Mouse (Mus musculus) forelimb bud, embryonic 11.5 days (tissue): ENCODE data around the gene Snd1.
A peak's percentile ranks its signal among the peaks of the same experiment; 100 is the strongest.

ENCODE experiments used
- DNase-seq: peaks from one replicate; pipeline ENCODE4 v3.0.0-alpha.2; 2012; ENCODE audit warnings: low read depth, low spot score

Gene Snd1

DNA sequence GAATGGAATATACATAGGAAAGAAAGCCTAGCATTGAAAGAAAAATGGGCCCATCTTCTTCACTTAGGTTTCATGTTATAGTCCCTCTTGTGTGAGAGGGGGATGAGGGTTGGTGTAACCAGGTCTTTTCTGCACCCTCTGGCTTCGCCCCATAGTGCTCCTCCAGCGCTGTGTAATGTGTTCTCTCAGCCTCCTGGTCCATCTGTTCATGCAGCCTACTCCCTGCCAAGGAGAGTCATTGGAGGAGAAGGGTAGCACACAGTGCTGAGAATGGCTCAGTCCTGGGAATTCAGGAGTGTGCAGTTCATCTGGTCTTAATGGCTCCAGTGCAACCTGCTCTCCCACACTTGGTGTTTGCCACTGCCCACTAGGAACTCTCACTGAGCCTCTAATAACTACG, 326.0 kb downstream of the Snd1 start:
- DNase-seq, result no peak

DNA sequence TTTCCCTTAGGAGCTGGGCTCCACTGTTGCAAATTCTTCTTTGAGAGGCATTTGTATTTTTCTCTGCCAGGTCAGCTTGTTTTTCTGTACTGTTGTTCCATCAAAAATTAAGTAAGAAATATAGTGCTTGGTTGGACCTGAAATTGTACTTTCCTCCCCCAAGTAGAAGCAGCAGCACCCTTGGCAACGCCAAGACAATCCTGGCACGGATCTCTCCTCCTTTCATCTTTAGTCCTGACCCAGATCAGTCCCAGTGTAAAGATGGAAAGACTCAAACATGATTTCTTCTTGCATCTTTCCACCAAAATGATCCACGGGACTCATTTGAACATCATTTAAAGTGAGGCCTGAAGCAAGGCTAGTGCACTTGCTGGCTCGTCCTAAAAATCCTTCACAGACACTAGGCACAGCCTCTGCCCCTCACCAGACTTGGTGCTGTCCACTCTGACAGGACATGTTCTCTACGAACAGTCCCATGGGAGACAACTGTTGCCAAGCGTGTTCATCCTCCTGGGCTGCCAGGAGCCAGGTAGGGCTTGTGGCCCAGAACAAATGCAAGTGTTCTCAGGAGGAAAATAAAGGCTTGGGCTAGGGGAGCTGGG, 328.8 kb downstream of the Snd1 start:
- DNase-seq, result no peak

- DNase-seq, result no peak
These were observed 329.8 kb downstream of the Snd1 start for GRCm38 (mm10) chr6:28804751-28805150.

DNA sequence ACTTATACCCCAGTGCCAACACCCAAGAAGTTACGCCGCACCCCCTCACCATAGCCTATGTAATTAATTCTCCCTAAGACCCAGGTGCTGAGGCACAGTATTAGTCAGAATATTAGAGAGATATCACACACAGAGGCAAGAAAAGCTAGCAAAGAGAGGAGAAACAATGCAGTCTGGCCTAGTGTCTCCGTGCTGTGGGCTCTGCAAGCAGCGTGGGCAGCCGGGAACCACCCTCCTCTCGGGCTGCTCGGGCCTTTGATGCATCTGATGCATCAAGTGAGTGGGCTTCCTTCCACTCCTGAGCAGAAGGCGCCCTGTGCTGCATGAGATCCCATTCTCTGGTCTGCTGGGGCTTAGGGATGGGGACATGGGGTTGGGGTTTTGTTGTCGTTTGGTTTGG, 338.1 kb downstream of the Snd1 start:
- no peak for DNase-seq

DNA sequence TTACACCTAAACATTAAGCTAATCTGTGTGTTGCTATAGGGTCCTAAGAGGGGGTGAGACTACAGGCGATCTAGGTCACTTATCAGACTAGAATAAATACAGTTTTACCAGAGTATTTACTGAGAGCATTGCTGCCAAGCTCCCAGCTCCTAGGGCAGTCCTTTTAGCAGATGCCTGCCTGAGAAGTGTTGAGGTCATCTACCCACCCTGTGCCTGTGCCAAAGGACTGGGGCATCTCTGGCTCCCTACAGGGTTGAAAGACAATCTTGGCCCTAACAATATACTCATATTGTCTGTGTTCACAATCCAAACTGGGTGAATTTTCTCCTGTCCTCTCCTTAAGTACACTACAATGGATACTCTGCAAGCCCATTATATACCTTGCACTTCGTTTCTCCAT, 340.0 kb downstream of the Snd1 start:
- no peak for DNase-seq

- DNase-seq, result no peak
These were observed 342.1 kb downstream of the Snd1 start for GRCm38 (mm10) chr6:28817039-28817438.

DNA sequence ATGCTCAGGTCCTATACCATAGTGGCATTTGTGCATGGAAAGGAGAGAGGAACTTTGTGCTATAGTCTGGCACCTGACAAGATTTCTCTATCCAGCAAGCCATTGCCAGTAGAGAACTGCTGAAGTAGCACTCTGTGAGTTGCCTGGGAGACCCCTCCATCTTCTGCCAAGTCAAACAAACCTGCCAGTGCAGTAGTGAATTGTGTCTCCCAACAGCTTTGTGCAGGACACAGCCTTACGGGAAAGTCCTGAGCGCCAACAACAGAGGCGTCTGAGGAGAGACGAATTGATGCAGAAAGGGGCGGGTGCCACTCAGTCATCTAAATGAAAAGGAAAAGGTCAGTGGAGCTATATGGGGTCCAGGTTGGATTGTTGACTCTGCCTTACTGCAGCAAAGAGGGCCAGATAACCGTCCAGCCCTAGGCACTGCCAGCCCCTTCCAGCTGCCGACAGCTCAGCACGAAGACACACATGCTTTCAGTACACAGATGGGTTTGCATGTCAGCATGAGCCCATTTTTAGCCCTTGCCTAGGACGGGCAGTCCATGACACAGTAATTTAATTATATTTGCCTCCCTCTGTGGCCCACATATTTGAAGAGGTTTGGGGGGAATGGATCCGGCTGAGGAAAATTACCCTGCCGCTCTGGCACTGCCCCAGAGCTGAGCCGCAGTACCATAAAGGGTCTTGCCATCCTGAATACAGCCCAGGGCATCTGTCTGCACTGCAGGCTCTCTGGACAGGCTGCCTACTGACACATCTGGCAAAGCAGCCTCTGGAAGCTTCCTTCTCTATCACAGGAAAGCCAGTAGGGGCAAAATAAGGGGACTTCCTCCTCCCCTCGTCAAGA, 344.8 kb downstream of the Snd1 start:
- DNase-seq, result no peak

DNA sequence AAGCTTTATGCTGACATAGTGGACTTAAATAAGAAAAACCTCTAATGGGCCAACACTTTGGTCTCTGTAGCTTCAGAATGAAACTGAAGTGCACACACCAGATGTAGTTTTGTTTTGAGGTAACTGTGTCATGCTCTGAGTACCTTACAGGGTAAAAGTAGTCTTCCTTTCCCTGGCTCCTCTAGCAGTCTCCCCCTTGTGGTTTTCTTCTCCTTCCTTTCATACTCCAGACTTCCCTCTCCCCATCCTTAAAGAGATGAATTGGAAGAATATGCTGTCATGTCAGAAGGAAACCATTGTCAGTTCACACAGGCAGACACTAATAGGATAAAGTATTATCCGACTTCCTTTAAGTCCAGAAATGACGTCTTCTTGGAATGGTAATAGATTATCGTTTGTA, 347.4 kb downstream of the Snd1 start:
- no peak for DNase-seq

- no peak for DNase-seq
These were observed 348.4 kb downstream of the Snd1 start for GRCm38 (mm10) chr6:28823375-28823774.

DNA sequence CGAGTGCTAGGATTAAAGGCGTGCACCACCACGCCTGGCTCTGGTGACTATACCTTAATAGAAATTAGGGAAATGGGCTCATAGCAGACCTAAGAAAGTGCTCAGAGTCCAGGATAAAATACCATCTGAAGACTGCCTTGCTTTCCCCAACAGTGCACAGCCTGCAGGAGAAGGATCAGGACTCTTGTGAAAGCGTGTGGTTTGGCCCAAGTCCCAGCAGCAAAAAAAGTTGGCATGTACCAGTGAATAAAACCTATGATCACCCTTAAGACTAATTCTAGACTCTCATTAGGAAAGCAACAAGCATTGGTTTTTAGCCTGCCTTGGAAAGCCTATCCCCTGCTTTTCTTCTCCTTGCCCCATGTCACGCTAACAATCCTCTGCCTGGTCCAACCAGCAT, 348.9 kb downstream of the Snd1 start:
- DNase-seq, result no peak

DNA sequence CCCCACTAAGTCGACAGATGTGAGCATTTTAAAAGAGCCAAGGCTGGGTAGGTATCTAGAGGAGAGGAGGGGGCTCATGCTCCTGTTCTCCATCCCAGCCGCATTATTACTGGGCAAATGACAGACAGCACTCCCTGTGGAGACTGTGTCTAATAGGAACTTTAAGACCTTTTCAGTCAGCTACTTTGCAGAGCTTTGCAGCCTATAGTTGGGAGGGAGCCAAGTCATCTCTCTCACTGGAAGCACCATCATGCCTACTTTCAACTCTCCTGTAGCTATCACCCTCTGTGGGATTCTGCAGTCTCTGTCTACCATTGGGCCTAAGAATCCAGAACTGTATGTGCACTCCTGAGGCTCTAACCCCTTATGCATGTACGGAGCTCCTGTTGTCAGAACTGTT, 351.0 kb downstream of the Snd1 start:
- DNase-seq, result no peak

GRCm38 (mm10) chr6:28826689-28827389, 351.9 kb downstream of the Snd1 start:
- DNase-seq, result no peak

- no peak for DNase-seq
These were observed 352.6 kb downstream of the Snd1 start for GRCm38 (mm10) chr6:28827565-28827964.

DNA sequence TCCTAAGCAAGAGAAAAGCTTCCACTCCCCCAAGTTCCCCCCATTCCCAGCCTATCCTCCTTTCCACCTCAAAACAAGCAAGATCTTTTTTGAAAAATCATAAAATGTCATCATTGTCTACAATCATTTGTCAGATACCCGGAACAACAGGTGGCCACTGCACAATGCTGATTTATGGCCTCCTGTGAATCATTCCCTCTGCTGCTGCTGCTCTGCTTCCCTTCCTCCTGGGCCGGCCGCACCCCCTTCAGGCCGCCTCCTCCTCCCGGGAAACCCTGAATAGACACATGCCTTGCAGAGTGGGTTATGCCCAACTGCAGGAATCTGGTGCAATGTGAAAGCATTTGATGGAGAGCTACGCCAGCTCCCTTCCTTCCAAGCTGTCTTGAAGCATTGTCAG, 353.7 kb downstream of the Snd1 start:
- no peak for DNase-seq

DNA sequence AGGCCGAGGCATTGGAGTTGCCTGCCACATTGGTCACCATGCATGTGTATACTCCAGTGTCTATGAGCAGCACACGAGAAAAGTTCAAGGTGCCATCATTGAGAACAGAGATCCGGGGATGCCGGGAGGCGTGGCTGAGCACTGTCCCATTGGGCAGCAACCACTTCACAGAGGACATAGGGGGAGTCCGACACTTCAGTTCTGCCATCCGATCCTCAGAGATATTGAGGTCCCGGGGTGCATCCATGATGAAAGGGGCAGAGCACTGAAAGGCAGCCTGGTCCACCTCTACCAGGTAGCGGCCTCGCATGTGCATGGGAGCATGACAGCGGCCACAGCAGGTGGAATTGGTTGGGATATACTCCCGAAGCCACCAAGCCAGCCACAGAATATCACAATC, 355.4 kb downstream of the Snd1 start:
- no peak for DNase-seq

DNA sequence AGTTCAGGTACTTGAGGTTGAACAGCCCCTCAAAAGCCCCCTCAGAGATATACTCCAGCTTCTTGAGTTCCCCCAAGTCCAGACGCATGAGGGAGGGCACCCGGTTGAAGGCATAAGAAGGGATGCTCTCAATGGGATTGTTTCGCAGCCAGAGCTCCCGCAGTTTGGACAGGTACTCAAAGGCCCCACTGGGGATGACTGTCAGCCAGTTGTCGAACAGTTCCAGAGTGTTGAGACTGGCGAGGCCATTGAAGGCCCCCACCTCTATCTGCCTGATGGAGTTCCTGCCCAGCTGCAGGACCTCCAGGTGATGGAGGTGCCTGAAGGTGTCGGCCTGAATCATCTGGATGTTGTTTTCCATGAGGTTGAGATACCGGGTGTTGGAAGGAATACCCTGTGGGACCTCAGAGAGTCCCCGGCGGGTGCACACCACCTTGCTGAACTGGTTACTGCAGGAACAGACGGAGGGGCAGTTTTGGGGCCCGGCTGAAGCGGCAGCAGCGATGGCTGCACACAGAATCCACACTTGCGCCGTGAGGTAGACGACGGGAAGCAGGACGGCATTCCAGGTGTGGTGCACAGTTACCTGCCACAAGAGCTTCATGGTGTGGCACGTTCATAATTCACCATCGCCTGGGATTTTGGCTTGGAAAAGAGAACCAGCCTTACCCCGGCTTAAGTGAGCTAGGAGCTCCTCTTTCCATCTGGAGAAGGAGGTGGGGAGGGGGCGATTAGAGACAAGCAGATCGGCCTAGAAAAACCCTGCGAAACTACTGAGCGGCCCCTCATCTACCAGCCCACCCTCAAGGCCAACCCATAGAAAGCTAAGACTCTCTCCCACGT, 356.3 kb downstream of the Snd1 start, which contains the start of gene Lrrc4:
Gene Lrrc4 (minus strand): TSS at position 737 of the 843 bp plus-strand sequence.
- DNase-seq, result no peak

GRCm38 (mm10) chr6:28831854-28832750, 357.2 kb downstream of the Snd1 start:
- DNase-seq, result peak; percentile 48

GRCm38 (mm10) chr6:28832751-28833291, 357.9 kb downstream of the Snd1 start:
- DNase-seq, result no peak

GRCm38 (mm10) chr6:28833380-28833822, 358.5 kb downstream of the Snd1 start:
- no peak for DNase-seq

DNA sequence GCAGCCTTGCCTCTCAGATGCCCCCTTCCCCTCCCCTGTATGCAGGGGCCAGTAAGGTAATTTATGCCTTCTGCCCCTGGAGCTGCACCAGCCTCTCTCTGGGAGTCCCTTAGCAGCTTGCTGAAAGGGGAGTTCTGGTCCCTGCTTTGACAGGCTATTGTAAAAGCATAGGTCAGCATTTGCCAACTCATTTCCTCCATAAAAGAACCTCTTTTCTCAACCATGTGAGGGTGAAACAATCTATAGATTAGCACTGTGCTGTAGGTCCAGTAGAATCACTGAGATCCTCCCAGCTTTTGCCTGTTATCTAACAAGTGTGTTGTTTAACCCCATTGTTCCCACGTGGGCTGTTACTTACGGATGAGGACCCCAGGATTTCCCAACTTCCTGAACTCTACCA, 359.1 kb downstream of the Snd1 start:
- no peak for DNase-seq
